Mouse (Mus musculus) bone marrow macrophage, adult 2 months (primary cell): ENCODE measurements around the gene Znhit2. TPM values are rescaled to one million over a fixed set of nuclear protein-coding genes. Genes with fewer than 3 reads are reported as not detected.

ENCODE experiments used
- H3K27ac ChIP-seq: 2 replicates; pipeline ENCODE4 v1.5.1; 2012; ENCODE audit warnings: low read depth, low read length; ENCODE audit not compliant: insufficient read depth
- H3K4me1 ChIP-seq: 2 replicates; pipeline ENCODE4 v1.6.1; 2012; ENCODE audit warnings: low read length; ENCODE audit not compliant: control insufficient read depth, insufficient read depth
- H3K4me3 ChIP-seq: 2 replicates; pipeline ENCODE4 v1.5.1; 2012; ENCODE audit warnings: mild to moderate bottlenecking, low read length, moderate library complexity; ENCODE audit not compliant: insufficient read depth
- CTCF ChIP-seq: IDR thresholded peaks from 2 replicates; pipeline ENCODE4 v1.5.1; 2012; ENCODE audit warnings: low read depth, mild to moderate bottlenecking, low read length, moderate library complexity
- POLR2A ChIP-seq: IDR thresholded peaks from 2 replicates; pipeline ENCODE4 v1.6.1; 2012; ENCODE audit warnings: mild to moderate bottlenecking, low read depth, low read length, borderline replicate concordance
- polyA plus RNA-seq: library from polyadenylated mRNA; stranded (reverse); fragments of >200 nt; gene quantifications from 2 replicates; pipeline ENCODE4 v1.2.4, GENCODE M21; 2012; ENCODE audit not compliant: missing spikeins, insufficient read depth, insufficient read length

Znhit2 gene
- polyA plus RNA-seq, 1 experiment: 12.8 TPM

DNA sequence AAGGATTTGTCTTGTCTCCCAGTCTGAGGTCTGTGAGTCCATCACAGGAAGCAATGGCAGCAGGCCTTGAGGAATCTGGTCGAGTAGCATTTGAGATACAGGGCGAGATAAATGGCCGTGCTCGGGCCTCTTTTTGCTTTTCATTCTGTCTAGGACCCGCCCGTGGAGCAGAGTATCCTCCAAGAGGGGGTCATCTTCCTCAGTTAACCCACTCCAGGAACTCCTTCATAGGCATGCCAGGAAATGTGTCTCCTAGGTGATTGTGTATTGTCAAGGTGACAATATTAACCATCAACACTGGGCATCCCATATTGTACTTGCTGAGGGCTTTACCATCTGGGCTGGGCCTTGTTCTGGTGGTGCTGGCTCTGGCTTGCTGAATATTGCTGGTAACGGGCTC, 33.1 kb downstream of the Znhit2 start, which contains the start of gene AC131692.1:
AC131692.1 (plus strand) TSS at position 301 of the 400 bp plus-strand sequence.
- peaks cover 17% of the 10 kb centered on the region for H3K4me1 ChIP-seq
- no peak within 1 kb of the TSS for H3K27ac ChIP-seq
- TF ChIP-seq CTCF: no peak
- TF ChIP-seq POLR2A: no peak
- H3K4me3 ChIP-seq: no peak within 1 kb of the TSS

DNA sequence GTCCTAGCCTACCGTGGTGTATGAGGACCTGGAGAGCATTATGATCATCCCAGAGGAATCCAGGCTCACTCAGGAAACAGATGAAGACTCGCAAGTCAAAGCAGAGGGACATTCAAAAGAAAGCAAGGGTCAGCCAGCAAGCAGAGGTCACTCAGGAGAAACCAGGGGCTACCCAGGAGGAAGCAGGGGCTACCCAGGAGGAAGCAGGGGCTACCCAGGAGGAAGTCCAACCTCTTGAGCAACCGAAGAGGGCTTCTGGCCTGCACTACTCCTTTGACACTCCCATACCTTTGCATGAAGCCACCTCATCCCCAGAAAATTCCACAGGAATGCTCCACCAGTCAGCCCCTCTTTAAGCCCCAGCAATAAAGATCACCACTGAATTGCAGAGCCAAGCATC, 36.9 kb downstream of the Znhit2 start:
- H3K27ac ChIP-seq: no peak overlapping the region
- TF ChIP-seq CTCF: no peak
- TF ChIP-seq POLR2A: no peak
- no peak overlapping the region for H3K4me3 ChIP-seq
- peaks cover 21% of the 10 kb centered on the region for H3K4me1 ChIP-seq

DNA sequence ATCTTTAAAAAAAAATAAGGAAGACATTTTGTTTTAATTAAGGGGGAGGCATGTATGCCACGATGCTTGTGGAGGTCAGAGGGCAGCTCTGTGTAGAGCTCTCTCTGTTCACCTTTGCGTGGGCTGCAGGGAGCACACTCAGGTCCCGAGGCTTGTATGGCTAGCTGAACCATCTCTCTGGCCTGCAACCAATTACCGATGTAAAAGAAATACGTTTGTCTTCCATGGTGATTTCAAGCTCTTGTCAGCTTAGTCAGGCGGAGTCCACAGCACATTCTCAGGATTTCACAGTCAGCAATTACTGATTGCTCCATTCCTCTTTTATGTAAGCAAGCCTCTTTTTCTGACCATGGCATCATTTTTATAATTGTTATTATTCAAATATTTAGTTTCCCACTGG, 40.2 kb downstream of the Znhit2 start:
- no peak for TF ChIP-seq POLR2A
- no peak for TF ChIP-seq CTCF
- Histone ChIP-seq H3K4me1 (peaks cover 24% of the 10 kb centered on the region), H3K27ac (no peak overlapping the region)

DNA sequence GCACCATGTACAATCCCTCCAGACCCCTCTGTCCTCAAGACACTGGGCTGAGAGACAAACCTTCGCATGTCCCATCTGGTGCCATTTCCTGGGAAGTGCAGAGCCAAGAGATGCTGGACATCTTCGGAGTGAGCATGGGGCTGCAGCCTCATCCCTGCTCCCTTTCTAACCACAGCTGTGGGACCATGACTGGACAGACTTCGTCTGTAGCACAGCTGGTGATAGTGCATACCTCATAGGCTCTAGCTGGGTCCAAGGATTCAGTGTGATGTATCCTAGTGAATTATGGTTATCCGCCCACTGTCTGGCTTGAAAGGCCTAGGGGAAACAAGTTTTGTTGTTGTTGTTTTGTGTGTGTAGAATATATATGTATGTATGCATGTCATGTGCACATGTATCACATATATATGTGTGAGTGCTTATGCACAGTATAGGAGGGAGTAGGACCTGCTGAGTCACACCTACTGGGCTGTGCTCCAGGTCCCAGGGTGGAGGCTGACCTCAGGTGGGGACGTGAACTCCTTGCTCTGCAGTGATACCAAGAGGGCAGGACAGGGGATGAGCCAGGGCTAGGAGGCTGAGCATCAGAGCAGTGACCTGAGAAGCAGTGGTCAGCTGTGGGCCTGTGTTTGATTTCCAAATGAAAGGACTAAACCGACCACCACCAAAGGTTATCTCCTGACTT, 41.3 kb downstream of the Znhit2 start:
- H3K27ac ChIP-seq: no peak overlapping the region
- H3K4me3 ChIP-seq: no peak overlapping the region
- TF ChIP-seq POLR2A: no peak
- TF ChIP-seq CTCF: no peak
- H3K4me1 ChIP-seq: peaks cover 21% of the 10 kb centered on the region

More for the DNA sequence above, 40.2 kb downstream of the Znhit2 start:
- H3K4me3 ChIP-seq: no peak overlapping the region

DNA sequence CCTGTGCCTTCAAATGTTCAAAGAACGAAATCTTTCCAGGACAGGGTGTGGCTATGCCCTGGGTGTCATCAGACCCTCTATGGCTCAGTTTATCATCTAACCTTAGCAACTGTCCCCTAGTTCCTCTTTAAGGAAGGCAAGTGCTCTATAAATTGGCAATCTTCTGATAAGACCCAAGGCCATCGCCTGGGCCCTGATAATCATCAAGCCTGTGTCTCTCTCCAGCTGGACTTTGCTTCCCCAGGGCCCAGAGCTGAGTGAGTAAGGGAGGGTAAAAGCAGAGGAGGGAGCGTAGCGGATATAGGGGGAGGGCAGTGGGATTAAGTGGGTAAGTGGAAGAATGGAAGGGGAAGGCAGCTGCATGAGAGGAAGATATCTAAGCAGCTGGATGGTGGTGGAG, 43.5 kb downstream of the Znhit2 start:
- TF ChIP-seq POLR2A (no peak), CTCF (no peak)
- Histone ChIP-seq H3K27ac (no peak overlapping the region), H3K4me1 (peaks cover 3% of the 10 kb centered on the region), H3K4me3 (no peak overlapping the region)

DNA sequence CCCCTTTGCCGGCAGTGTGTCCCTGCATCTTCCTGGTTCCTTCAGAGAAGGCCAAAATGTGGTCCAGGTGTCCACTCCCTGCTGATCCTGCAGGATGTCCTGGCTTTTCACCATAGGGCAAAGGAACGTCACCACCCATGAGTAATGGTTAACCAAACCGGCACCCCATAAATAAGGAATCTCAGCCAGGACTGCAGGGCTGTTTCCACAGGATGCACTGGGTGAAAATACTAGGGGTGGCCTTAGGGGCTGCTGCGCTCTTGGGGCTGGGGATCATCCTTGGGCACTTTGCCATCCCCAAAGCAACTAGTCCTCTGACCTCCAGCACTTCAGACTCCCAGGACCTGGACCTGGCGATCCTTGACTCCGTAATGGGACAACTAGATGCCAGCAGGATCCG, 44.6 kb downstream of the Znhit2 start, which contains the start of gene Naaladl1:
Naaladl1 (plus strand) TSS at position 197 of the 400 bp plus-strand sequence.
- Histone ChIP-seq H3K4me3 (no peak within 1 kb of the TSS), H3K4me1 (0 out of 2 replicates have a peak, but pooled peaks cover 3% of the 10 kb centered on the region), H3K27ac (no peak within 1 kb of the TSS)
- no peak for TF ChIP-seq CTCF
- TF ChIP-seq POLR2A: no peak

Other genes starting within 250 kb of the Znhit2 start
- gene Frmd8, start 185.9 kb upstream of the Znhit2 start, polyA plus RNA-seq: 24.6 and 25.2 TPM in 2 replicates
- 74.2 and 78.0 TPM in 2 replicates for gene Slc25a45, start 183.4 kb upstream of the Znhit2 start, polyA plus RNA-seq
- 0.61 and 0.70 TPM in 2 replicates for gene Tigd3, start 167.0 kb upstream of the Znhit2 start, polyA plus RNA-seq
- gene Dpf2, start 148.2 kb upstream of the Znhit2 start, polyA plus RNA-seq: 69.3 and 75.2 TPM in 2 replicates
- gene Cdc42ep2, start 136.4 kb upstream of the Znhit2 start, polyA plus RNA-seq: 2.5 and 2.6 TPM in 2 replicates
- gene Pola2, start 97.0 kb upstream of the Znhit2 start, polyA plus RNA-seq: 24.7 and 24.8 TPM in 2 replicates
- not detected in 2 replicates for gene Slc22a20, start 75.0 kb upstream of the Znhit2 start, polyA plus RNA-seq
- 32.7 and 38.3 TPM in 2 replicates for gene Capn1, start 45.3 kb upstream of the Znhit2 start, polyA plus RNA-seq
- gene Syvn1, start 14.6 kb upstream of the Znhit2 start, polyA plus RNA-seq: 31.1 and 33.7 TPM in 2 replicates
- 24.5 and 25.9 TPM in 2 replicates for gene Mrpl49, start 3.4 kb upstream of the Znhit2 start, polyA plus RNA-seq
- gene Fau, start 3.3 kb upstream of the Znhit2 start, polyA plus RNA-seq: 1,783 and 2,337 TPM in 2 replicates
- gene Tm7sf2, start 7.2 kb downstream of the Znhit2 start, polyA plus RNA-seq: 8.1 and 13.7 TPM in 2 replicates
- 83.7 and 99.9 TPM in 2 replicates for gene Vps51, start 16.0 kb downstream of the Znhit2 start, polyA plus RNA-seq
- gene Tmem262, start 18.8 kb downstream of the Znhit2 start, polyA plus RNA-seq: not detected in 2 replicates
- 2.0 TPM in 1 of 2 replicates, not detected in the other for gene Gm28374, start 21.1 kb downstream of the Znhit2 start, polyA plus RNA-seq
- gene Zfpl1, start 23.8 kb downstream of the Znhit2 start, polyA plus RNA-seq: 38.9 and 40.5 TPM in 2 replicates
- 13.1 and 13.6 TPM in 2 replicates for gene Cdca5, start 23.8 kb downstream of the Znhit2 start, polyA plus RNA-seq
- gene AC131692.1, start 33.2 kb downstream of the Znhit2 start, polyA plus RNA-seq: 1.2 TPM in 1 of 2 replicates, not detected in the other
- 0.53 and 0.80 TPM in 2 replicates for gene Naaladl1, start 44.6 kb downstream of the Znhit2 start, polyA plus RNA-seq
- 5.6 and 6.0 TPM in 2 replicates for gene Sac3d1, start 57.5 kb downstream of the Znhit2 start, polyA plus RNA-seq
- 26.0 and 32.8 TPM in 2 replicates for gene Snx15, start 67.1 kb downstream of the Znhit2 start, polyA plus RNA-seq
- 6.2 and 7.9 TPM in 2 replicates for gene Batf2, start 79.8 kb downstream of the Znhit2 start, polyA plus RNA-seq
- gene Arl2, start 80.4 kb downstream of the Znhit2 start, polyA plus RNA-seq: 31.0 and 33.7 TPM in 2 replicates
- gene Majin, start 123.2 kb downstream of the Znhit2 start, polyA plus RNA-seq: 0.35 TPM in 1 of 2 replicates, not detected in the other
- not detected in 2 replicates for gene Gpha2, start 165.2 kb downstream of the Znhit2 start, polyA plus RNA-seq
- gene Ppp2r5b, start 174.7 kb downstream of the Znhit2 start, polyA plus RNA-seq: 13.7 and 15.4 TPM in 2 replicates
- gene Atg2a, start 180.5 kb downstream of the Znhit2 start, polyA plus RNA-seq: 23.9 and 27.1 TPM in 2 replicates
- 91.9 and 96.3 TPM in 2 replicates for gene Ehd1, start 215.5 kb downstream of the Znhit2 start, polyA plus RNA-seq
- 6.9 and 7.0 TPM in 2 replicates for gene Cdc42bpg, start 245.3 kb downstream of the Znhit2 start, polyA plus RNA-seq